Mouse (Mus musculus): ENCODE data around the gene Gm9972.

GRCm38 (mm10) chr11:43086309-43087050 is 50.9 kb downstream of the Gm9972 start:
- TF ChIP-seq CTCF (IDR thresholded peaks at IDR 0.05; ENCODE audit: borderline replicate concordance, insufficient read depth, low read depth, low read length) (no peak), POLR2A (IDR thresholded peaks at IDR 0.05; ENCODE audit: borderline replicate concordance, insufficient read depth, low read length) (no peak)

Measured in cerebellum, adult 2 months (tissue).